Mouse (Mus musculus): ENCODE results near the gene Neurl1b. TPM values are rescaled to one million over a fixed set of nuclear protein-coding genes. Genes with fewer than 3 reads are reported as not detected.

Gene Neurl1b
- total RNA-seq, 1 experiment from 2014 or later: 2.7 TPM

DNA sequence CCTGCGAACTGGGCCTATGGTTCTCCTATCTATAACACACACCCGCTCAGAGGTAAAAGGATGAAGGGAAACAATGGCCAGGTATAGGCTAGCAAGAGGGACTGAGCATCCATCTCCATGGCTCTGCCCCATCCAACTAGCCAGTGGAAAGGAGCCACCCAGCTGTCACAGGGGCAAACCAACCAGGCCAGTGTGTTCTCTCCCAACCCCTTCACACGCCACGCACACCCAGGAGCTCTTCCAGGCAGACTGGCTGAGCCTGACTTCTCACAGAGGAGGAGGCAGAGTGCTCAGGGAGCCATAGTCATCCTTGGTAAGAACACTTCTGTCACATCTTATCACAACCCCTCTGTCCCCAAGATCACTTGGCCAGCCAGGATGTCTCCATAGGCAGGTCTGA, 73.3 kb downstream of the Neurl1b start:
- no peak for ATAC-seq (replicated peaks; ENCODE audit: low read depth, poor library complexity, severe bottlenecking)

- ATAC-seq (replicated peaks; ENCODE audit: low read depth, poor library complexity, severe bottlenecking): no peak
Measured at GRCm38 (mm10) chr17:26488711-26489403, 74.2 kb downstream of the Neurl1b start.

DNA sequence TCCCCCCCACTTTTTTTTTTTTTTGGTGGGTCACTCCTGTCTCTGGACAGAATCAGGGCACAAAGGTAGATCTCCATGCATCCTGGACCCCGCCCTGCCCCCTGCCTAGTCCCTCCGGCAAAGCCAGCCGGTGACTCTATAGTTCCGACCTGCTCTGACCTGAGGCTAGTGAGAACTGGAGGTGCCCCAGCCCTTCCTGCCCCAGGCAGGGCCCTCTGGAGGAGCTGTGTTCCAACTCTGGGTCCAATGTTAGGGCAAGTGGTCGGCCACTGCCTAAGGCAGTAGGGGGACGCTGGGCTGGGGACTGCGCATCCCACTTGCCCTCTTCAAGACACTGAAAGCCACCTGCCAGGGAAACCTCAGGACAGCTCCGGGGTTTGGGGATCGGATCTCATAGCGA, 75.4 kb downstream of the Neurl1b start:
- ATAC-seq (replicated peaks; ENCODE audit: low read depth, poor library complexity, severe bottlenecking): no peak

- ATAC-seq (replicated peaks; ENCODE audit: low read depth, poor library complexity, severe bottlenecking): no peak
Measured at GRCm38 (mm10) chr17:26490910-26491309, 76.3 kb downstream of the Neurl1b start.

GRCm38 (mm10) chr17:26492246-26492645, 77.6 kb downstream of the Neurl1b start:
- no peak for ATAC-seq (replicated peaks; ENCODE audit: low read depth, poor library complexity, severe bottlenecking)

GRCm38 (mm10) chr17:26494642-26495468, 80.2 kb downstream of the Neurl1b start:
- ATAC-seq (replicated peaks; ENCODE audit: low read depth, poor library complexity, severe bottlenecking): no peak

Other genes with a start within 250 kb of the Neurl1b start
- 3.9 and 5.7 TPM in 2 replicates for gene Pdia2, start 215.7 kb upstream of the Neurl1b start, total RNA-seq (2017)
- 0.23 and 0.82 TPM in 2 replicates for gene Rgs11, start 211.9 kb upstream of the Neurl1b start, total RNA-seq (2017)
- not detected in 2 replicates for gene Arhgdig, start 207.0 kb upstream of the Neurl1b start, total RNA-seq (2017)
- 6.9 and 8.3 TPM in 2 replicates for gene Fam234a, start 170.6 kb upstream of the Neurl1b start, total RNA-seq (2017)
- gene Luc7l, start 161.9 kb upstream of the Neurl1b start, total RNA-seq (2017): 104 and 124 TPM in 2 replicates
- 44.6 and 46.9 TPM in 2 replicates for gene Ergic1, start 146.7 kb downstream of the Neurl1b start, total RNA-seq (2017)
- 73.2 and 84.6 TPM in 2 replicates for gene Dusp1, start 147.3 kb downstream of the Neurl1b start, total RNA-seq (2017)
- 236 and 246 TPM in 2 replicates for gene Atp6v0e, start 248.4 kb downstream of the Neurl1b start, total RNA-seq (2017)

All from common myeloid progenitor, adult 5-6 weeks (primary cell).